Mouse (Mus musculus): ENCODE results near the gene Pex11g. TPM values are rescaled to one million over a fixed set of nuclear protein-coding genes. Genes with fewer than 3 reads are reported as not detected.
A peak's percentile ranks its signal among the peaks of the same experiment; 100 is the strongest.

The Pex11g gene
- total RNA-seq, 2 experiments from 2014 or later = not detected

DNA sequence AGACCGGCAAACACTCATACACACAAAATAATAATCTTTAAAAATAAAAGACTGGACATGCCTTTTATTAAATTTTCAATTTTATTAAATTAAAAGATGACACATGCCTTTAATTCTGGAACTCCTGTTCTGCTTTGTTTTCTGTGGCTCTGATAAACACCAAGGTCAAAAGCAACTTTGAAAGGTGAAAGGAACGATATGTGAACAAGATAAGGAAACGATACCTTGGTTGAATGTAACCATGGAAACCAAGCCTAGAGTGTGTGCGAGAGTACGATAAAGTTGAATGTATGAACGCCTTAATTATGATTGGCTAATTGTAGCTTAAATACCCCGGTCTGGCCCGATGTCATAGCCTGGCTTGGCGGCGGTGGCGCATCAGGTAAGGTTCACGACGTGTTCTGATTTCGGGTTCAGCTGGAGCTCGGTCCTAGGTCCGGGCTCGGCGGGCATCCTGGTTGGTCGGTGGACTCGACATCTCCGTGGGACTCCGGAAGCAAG, 14.8 kb upstream of the Pex11g start:
- ATAC-seq (replicated peaks; ENCODE audit: low FRiP score, poor library complexity, severe bottlenecking) = no peak

DNA sequence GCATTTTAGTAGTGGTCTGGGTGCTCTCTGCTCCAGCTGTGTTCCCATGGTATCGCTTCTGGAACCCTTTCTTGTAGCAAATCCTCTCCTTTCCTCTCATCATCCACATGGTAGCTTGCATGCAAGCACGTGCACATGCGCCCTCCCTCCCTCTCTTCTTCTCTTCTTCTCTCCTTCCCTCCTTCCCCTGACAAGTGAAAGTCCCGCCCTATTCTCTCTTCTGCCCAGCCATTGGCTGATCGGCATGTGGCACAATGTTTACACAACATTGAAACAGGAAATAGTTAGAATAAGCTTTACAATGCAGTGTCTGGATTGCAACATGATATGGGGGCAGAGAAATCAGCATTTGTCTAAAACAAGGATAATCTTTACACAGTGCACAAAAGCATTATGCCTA, 14.1 kb upstream of the Pex11g start:
- ATAC-seq (replicated peaks; ENCODE audit: low FRiP score, poor library complexity, severe bottlenecking) = no peak

DNA sequence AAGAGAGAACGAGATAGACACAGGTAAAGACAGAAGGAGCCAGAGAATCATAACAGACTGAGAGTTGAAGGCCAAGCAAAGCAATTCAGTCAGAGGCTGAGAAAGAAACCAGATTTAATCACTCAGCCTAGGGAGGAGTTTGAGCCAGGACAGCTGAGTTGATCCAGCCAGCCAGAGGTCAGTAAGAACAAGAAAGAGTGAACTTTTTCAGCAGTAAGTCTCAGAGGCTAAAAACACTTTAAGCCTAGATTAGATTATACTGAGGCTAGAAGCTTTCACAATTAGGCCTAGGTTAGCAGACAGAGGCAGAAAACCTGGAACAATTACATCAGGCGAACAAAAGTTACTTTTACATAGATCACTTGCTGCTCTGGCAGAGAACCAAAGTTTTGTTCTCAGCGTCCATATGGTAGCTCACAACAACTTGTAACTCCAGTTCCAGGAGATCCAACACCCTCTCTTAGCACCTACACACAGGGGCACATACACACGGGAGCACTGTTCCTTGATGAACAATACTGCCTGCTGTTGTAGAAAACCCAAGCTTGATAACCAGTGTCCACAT, 12.8 kb upstream of the Pex11g start:
- no peak for ATAC-seq (replicated peaks; ENCODE audit: low FRiP score, poor library complexity, severe bottlenecking)

GRCm38 (mm10) chr8:3475715-3476429, 8.4 kb upstream of the Pex11g start:
- no peak for ATAC-seq (replicated peaks; ENCODE audit: low FRiP score, poor library complexity, severe bottlenecking)

DNA sequence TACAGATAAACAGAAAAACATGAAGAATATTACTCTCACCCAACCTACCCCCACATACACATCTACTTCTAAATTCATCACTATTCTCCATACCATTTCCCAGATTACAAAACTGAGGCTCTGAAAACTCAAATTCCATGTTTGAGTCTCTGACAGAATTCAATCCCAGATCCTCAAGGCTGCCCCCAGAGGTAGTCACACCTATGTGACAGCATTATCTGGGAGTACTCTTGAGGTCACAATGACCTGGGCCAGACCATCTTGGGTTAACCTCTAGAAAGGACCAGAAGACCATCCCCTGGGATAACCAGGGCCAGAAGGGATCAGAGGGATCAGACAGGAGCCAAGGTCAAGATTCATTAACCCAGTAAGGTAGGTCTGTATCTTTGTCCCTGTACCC, 3.1 kb upstream of the Pex11g start, which contains the start of gene Tex45:
TSS of gene Tex45 (plus strand) at position 301 of the 400 bp plus-strand sequence.
- ATAC-seq (replicated peaks; ENCODE audit: low FRiP score, poor library complexity, severe bottlenecking) = no peak

GRCm38 (mm10) chr8:3468838-3469237, 1.4 kb upstream of the Pex11g start:
- no peak for ATAC-seq (replicated peaks; ENCODE audit: low FRiP score, poor library complexity, severe bottlenecking)

GRCm38 (mm10) chr8:3467886-3468545, 536 bp upstream of the Pex11g start:
- no peak for ATAC-seq (replicated peaks; ENCODE audit: low FRiP score, poor library complexity, severe bottlenecking)

DNA sequence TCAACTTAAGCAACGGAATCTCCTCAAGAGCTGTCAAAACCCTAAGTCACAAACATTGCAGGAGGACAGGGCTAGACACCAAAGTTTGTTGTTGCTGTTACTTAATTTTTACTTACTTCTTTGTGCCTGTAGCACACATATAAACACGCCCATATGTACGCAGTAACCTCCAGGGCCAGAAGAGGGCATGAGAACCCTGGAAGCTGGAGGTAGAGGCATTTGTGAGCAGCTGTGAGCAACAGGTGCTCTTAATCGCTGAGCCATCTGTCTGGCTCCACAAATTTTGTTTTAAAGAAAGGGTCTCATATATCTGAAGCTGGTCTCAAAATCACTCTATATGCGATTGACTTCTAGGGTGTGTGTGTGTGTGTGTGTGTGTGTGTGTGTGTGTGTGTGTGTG, 3.2 kb downstream of the Pex11g start:
- no peak; the same call in 1 of the 2 replicates for ATAC-seq (replicated peaks; ENCODE audit: low FRiP score, poor library complexity, severe bottlenecking)

DNA sequence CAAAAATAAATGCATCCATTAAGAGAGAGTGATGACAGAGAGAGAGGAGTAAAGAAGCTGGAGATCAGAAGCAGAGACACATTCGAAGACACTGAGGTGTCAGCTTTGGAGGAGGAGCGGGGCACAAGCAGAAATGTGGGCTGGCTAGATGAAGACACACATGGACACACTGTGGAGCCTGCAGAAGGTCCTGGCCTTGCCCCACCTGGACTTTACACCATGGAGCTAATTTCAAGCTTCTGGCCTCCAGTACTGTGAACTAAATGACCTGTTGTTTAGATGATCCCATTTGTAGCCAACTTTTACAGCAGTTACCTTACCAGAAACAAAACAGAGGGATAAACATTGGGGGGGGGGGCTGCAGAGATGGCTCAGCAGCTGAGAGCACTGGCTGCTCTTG, 4.2 kb downstream of the Pex11g start:
- ATAC-seq (replicated peaks; ENCODE audit: low FRiP score, poor library complexity, severe bottlenecking) = no peak

DNA sequence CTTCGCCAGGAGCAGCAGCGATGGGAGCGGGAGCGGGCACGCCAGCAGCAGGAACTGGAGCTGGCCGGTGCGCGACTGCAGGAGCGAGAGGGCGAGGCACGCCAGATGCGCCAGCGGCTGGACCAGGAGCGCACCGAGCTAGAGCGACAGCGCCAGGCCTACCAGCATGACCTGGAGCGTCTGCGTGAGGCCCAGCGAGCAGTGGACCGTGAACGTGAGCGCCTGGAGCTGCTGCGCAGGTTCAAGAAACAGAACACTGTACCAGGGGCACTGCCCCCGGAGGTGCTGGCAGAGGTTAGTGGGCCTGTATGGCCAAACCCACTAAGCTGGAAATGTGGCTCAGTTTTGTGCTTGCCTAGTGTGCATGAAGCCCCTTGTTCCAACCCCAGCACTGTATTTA, 15.5 kb downstream of the Pex11g start:
- ATAC-seq (replicated peaks; ENCODE audit: low FRiP score, poor library complexity, severe bottlenecking) = no peak

DNA sequence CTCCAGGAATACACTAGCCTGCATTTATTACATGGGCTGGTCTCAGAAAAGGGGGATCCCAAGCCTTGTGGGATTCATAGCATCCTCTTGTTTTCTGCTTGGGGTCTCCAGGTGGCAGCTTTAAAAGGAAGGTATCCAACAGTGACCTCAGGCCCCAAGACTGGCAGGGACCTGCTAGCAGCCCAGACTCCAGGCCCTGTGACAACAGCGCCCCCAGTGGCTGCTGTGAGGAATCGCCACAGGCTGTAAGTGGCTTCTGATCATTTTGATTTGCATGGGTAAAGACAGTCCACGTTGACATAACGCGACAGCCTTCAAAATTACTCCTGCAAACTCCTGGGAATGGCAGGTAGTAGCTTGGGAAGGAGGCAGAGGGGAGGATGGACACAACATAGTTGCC, 16.8 kb downstream of the Pex11g start:
- ATAC-seq (replicated peaks; ENCODE audit: low FRiP score, poor library complexity, severe bottlenecking) = 0 out of 2 replicates have a peak, but pooled peaks have one; percentile 47

DNA sequence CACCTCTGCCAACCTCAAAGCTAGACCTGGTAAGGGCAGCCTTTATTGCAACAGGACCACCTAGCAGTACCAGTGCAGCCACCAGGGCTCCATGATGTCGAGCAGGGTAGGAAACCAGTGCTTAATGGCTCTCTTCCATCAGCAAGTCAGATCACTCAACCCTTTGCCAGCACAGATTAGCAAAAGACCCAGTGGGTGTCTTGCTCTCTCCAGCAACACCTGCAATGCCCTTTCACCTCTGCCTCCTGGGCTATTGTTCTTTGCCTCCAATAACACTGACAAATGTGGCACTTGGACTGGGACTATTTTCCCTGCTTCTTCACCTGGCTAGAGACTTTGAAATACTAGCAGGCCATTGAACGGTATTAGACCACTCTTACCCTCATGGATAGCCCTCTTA, 18.3 kb downstream of the Pex11g start:
- no peak for ATAC-seq (replicated peaks; ENCODE audit: low FRiP score, poor library complexity, severe bottlenecking)

DNA sequence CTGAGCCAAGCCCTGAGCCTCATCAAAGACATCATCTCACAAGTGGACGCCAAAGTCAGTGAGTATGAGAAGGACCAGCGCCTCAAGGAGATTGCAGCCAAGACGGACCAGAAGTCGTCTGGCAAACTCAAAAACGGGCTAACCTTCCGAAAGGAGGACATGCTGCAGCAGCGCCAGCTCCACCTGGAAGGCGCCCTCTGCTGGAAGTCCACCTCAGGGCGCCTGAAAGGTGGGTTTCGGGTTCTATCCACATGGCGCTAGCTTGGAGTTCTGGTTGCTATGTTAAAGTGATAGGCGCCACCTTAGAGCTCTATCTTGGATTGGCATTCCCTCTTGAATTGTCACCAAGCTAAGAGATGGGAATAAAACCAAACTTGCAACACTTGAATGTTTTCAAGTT, 28.0 kb downstream of the Pex11g start:
- ATAC-seq (replicated peaks; ENCODE audit: low FRiP score, poor library complexity, severe bottlenecking) = no peak

DNA sequence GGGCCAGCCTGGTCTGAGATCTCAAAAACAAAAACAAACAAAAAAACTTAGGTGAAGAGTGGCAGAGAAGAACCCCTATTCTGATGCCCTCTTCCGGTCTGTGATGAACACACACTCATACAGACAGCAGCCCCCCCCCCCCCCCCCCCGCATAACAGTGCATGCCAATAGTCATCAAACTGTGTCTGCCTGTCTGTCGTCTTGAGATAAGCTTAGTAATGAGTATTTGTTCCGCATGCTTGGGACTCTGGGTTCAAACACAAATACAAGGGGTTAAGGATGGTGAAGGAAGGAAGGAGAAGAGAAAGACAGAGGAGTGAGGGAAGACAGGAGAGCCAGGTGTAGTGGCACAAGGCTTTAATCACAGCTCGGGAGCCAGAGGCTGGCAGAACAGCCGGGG, 31.0 kb downstream of the Pex11g start:
- no peak for ATAC-seq (replicated peaks; ENCODE audit: low FRiP score, poor library complexity, severe bottlenecking)

GRCm38 (mm10) chr8:3431113-3431512, 36.4 kb downstream of the Pex11g start:
- ATAC-seq (replicated peaks; ENCODE audit: low FRiP score, poor library complexity, severe bottlenecking) = no peak

DNA sequence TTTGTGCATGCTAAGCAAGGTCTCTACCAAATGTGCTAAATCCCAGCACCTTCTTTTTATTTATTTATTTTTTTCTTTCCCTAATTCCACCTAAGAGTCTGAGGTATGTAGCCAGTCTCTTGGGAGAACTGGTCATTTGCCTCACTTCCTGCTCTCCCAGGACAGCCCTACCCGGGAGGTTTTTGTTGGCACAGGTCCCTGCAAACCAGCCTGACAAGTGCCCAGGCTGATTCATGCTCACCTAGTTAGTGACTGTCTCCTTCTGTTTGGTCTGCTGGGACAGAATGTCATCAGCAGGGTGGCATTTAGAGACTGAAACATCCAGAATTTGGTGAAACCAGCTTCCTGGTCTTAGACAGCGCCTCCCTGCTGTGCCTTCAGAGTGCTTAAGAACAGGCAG, 37.5 kb downstream of the Pex11g start:
- ATAC-seq (replicated peaks; ENCODE audit: low FRiP score, poor library complexity, severe bottlenecking) = no peak

DNA sequence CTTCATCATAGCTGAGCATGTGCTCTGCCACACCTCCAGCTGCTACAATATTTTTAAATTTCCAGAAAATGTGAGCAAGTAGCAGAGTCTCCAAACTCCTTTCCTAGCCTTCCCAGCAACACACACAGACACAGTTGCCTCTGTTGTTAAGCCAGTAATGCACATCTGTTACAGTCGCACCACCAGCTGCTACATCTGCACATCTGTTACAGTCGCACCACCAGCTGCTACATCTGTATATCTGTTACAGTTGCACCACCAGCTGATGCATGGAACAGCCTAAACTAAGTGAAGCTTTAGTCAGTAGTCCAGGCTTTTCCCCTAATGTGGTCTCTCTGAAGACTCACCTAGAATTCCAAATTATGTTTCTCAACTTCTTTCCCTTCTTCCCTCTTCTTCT, 39.1 kb downstream of the Pex11g start:
- ATAC-seq (replicated peaks; ENCODE audit: low FRiP score, poor library complexity, severe bottlenecking) = no peak

DNA sequence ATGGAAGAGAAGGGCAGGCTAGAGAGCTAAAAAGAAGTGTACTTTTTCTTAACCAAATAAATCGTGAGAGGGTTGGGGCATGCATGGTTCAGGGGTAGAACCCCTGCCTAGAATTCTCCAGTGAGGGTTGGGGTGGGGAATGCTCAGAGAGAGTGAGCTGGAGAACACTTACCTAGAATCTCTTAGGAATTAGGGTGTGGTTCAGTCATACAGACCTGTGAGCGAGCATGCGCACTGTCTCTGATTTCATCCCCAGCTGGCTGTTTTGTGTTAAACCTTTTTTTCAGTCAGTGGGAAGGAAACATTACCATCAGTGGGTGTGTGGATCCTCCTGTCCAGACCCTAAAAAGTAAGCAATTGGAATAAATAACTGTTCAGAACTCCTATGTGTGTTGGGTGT, 41.3 kb downstream of the Pex11g start:
- ATAC-seq (replicated peaks; ENCODE audit: low FRiP score, poor library complexity, severe bottlenecking) = no peak

DNA sequence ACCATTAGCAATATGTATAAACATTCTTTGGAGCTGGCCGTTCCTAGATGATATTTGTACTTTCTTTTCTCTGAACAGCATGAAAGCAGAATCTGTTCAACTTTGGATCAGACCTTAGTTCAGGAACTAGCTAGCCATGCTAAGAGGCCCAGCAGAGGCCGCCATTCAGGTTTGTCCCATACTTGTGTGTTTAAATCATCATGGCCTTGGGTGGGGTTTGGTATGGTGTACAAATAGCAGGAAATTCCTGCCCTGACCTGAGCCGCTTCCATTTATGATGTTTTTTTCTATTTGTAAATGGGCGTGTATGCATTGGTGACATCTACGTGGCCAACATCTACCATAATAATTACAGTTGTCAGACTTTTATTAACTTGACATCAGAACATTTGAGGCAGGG, 42.3 kb downstream of the Pex11g start:
- no peak for ATAC-seq (replicated peaks; ENCODE audit: low FRiP score, poor library complexity, severe bottlenecking)

DNA sequence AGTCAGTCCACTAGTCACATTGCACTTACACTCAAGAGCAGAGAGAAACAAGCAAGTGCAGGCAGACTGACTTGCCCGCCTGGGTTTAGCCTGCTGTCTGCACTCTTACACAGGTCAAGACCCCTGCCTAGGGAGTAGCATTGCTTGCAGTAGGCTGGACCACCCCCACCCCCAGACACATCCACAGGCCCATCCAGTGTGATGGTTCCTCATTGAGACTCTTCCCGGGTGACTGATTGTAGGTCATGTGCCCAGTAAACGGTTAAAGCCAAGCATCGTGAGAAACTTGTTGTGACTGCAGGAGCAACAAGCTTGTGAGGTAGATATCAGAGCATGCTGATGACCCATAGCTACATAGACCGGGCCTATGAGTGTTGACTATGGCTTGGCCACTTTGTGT, 46.0 kb downstream of the Pex11g start:
- ATAC-seq (replicated peaks; ENCODE audit: low FRiP score, poor library complexity, severe bottlenecking) = no peak

DNA sequence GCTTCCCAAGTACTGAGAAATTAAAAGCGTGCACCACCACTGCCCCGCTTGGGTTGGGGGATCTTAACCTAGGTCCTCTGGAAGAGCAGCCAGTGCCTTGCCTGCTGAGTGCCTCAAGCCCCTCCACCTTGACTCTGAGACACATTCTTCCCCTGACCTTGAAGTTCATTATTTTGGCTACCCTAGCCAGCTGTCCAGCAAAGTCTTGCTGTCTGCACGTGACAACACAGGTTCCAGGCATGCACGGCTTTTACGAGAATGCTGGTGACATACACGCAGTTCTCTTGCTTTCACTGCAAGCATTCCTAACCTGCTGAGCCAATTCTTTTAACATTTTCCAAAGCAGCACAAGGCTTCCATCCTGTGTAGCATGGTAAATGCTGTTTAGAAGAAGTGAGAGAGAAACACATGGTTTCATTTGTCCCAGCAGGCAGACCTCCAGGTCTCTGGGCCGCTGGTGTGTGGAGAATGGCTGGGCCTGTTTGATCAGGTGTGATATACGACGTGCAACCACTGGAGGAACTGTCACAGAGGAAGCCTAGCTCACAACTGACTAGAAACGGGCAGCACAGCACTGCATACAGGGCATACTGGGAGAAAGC, 47.3 kb downstream of the Pex11g start:
- ATAC-seq (replicated peaks; ENCODE audit: low FRiP score, poor library complexity, severe bottlenecking) = no peak
